Mouse (Mus musculus): Measurements from ENCODE around the gene Krt17. TPM values are rescaled to one million over a fixed set of nuclear protein-coding genes. Genes with fewer than 3 reads are reported as not detected.

Gene Krt17
- not detected for total RNA-seq (2023)

DNA sequence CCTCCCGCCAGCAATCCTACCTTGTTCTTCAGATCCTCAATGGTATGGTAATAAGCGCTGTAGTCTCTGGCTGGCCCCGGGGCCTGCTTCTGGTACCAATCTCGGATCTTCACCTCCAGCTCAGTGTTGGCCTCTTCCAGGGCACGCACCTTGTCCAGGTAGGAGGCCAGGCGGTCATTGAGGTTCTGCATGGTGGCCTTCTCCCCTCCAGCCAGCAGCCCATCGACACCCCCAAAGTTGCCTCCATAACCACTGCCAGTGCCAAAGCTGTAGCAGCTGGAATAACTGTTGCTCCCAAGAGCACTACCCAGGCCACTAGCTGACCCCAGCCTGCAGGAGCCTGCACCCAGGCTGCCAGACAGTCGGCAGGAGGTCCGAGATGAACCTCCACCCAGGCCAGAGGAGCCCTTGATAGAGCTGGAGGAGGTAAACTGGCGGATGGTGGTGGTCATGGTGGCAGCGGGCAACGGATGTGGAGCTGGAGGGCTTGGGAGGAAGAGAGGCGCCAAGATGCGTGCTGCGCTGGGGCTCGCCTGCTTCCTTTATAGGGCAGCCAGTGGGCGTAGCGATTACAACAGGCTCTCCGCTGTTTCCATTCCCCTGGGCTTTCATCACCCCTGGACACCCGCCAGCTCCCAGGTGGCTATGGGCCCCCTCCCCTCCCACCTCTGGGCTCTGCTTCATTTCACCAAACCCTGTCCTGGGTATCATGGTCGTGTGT lies at the start of gene Krt17:
Krt17 (minus strand) TSS at position 516 of the 721 bp plus-strand sequence.

DNA sequence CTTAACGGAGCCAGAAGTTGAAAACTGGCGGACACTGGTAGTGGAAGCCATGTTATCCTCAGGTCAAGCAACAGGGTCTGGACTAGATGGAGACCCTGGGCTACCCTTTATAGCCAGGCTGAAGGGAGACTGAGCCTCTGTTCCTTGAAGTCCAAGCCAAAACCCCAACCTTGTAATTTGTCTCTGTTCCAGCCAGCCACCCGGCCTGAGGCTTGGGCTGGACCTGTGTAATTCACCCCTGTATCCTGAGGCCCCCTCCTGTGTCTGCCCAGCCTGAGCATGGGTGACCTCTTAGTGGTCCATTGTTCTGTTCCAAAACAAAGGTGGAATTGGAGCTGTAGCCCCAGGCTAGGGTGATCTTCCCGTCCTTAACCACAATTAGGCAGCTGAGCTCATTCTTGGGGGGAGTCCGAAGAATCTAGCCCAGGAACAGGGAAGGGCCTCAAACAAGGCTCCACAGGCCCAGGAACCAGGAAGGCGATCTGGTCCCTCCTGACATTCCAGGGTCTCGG lies 9.0 kb upstream of the Krt17 start, which contains the start of gene Krt42:
Krt42 (minus strand) TSS at position 51 of the 512 bp plus-strand sequence.

DNA sequence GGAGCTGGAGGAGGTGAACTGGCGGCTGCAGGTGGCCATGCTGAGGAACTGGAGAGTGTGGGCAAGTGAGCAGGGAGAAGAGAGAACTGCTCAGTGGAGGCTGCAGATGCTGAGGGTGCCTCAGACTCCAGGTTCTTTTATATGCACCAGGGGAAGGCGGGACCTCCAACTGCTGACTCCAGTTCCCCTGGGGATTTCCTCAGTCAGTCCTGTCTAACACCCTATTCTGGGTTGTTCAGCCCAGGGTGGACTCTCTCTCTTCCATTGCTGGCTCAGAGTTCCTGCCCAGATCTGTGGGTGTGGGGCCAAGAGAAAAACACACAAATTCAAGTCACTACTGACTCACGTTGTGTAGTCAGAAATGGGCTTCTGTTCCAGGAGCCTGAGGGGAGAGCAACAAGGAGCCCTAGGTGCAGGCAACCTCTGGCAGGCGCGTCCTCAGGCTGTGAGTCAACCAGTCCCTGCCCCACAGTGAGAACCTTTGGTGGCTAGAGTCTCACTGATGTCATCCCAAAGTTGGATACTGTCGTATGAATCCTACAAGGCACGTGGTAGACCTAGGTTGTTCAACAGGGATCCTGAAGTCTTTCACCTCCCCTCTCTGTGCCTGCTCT lies 11.9 kb downstream of the Krt17 start, which contains the start of gene Krt16:
Krt16 (minus strand) TSS at position 51 of the 614 bp plus-strand sequence.

DNA sequence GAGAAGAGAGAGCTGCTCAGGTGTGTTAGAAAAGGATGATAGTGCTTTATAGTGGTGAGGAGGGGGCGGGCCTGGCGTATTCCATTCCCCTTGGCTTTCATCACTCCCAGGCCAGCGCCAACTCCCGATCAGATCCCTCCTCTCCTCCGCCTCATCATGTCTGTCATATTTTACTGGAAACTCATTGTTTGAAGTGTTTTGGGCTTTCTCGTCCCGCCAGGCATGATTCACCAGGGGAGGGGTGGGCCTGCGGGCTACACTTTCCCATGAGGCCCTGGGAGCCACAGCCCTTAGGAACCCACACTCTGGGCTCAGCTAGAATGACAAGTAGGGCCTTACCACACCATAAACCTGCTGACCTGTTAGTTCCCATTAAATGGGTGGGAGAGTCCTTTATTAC lies 53.3 kb downstream of the Krt17 start, which contains the start of gene Krt14:
Krt14 (minus strand) TSS at position 51 of the 400 bp plus-strand sequence.

Other genes with a start within 250 kb of the Krt17 start
- not detected for gene Krt33a, start 244.8 kb downstream of the Krt17 start, total RNA-seq (2023)
- gene Krt33b, start 231.2 kb downstream of the Krt17 start, total RNA-seq (2023) = not detected
- gene Krt34, start 219.5 kb downstream of the Krt17 start, total RNA-seq (2023) = not detected
- gene Krt31, start 210.5 kb downstream of the Krt17 start, total RNA-seq (2023) = not detected
- gene Krt32, start 172.8 kb downstream of the Krt17 start, total RNA-seq (2023) = not detected
- gene Krt35, start 164.8 kb downstream of the Krt17 start, total RNA-seq (2023) = not detected
- not detected for gene Krt36, start 155.4 kb downstream of the Krt17 start, total RNA-seq (2023)
- not detected for gene Krt13, start 139.5 kb downstream of the Krt17 start, total RNA-seq (2023)
- not detected for gene Krt15, start 125.1 kb downstream of the Krt17 start, total RNA-seq (2023)
- gene Krt19, start 112.4 kb downstream of the Krt17 start, total RNA-seq (2023) = not detected
- not detected for gene Krt9, start 67.8 kb downstream of the Krt17 start, total RNA-seq (2023)
- not detected for gene Krt14, start 53.5 kb downstream of the Krt17 start, total RNA-seq (2023)
- not detected for gene Krt16, start 12.1 kb downstream of the Krt17 start, total RNA-seq (2023)
- not detected for gene Krt42, start 8.8 kb upstream of the Krt17 start, total RNA-seq (2023)
- gene Eif1, start 58.9 kb upstream of the Krt17 start, total RNA-seq (2023) = 1,000 to 10,000 TPM; 1,687 to 1,738 TPM
- not detected for gene Gast, start 73.4 kb upstream of the Krt17 start, total RNA-seq (2023)
- gene Hap1, start 95.1 kb upstream of the Krt17 start, total RNA-seq (2023) = under 1 TPM; 0.59 to 0.73 TPM
- 10 to 100 TPM; 16.1 to 24.1 TPM for gene Jup, start 136.7 kb upstream of the Krt17 start, total RNA-seq (2023)
- under 1 TPM in 1 of 2 experiments, not detected in 1; 0.31 TPM for gene P3h4, start 153.8 kb upstream of the Krt17 start, total RNA-seq (2023)
- gene Fkbp10, start 154.7 kb upstream of the Krt17 start, total RNA-seq (2023) = 1 to 10 TPM; 1.0 to 1.6 TPM
- gene Nt5c3b, start 180.8 kb upstream of the Krt17 start, total RNA-seq (2023) = 1 to 10 TPM; 6.4 to 6.5 TPM
- not detected for gene Klhl10, start 180.9 kb upstream of the Krt17 start, total RNA-seq (2023)
- gene Klhl11, start 211.7 kb upstream of the Krt17 start, total RNA-seq (2023) = 10 to 100 TPM; 10.6 to 12.7 TPM